Mouse (Mus musculus) kidney, postnatal 0 days (tissue): ENCODE results near the gene Ap3s2. TPM values are rescaled to one million over a fixed set of nuclear protein-coding genes. Genes with fewer than 3 reads are reported as not detected.

Experiments used
- ATAC-seq: fragments of 200-750 bp; cut with Nextera tagmentation; replicated peaks from 2 replicates; pipeline ENCODE4 v1.8.0; 2017; ENCODE audit warnings: low read depth, moderate number of reproducible peaks, moderate TSS enrichment, moderate library complexity; ENCODE audit not compliant: low FRiP score
- DNase-seq: peaks from one replicate; pipeline ENCODE4 v3.0.0-alpha.2; 2016; ENCODE audit warnings: low spot score
- H3K27ac ChIP-seq: fragments of 300-500 bp; sonication (generic); 2 replicates; pipeline ENCODE4 v1.5.1; 2014; ENCODE audit warnings: mild to moderate bottlenecking
- H3K27me3 ChIP-seq: fragments of 300-500 bp; sonication (generic); 2 replicates; pipeline ENCODE4 v1.6.1; 2014; ENCODE audit warnings: low read length, mixed read lengths; ENCODE audit not compliant: insufficient read depth
- H3K36me3 ChIP-seq: fragments of 300-500 bp; sonication (generic); 2 replicates; pipeline ENCODE4 v1.6.1; 2014; ENCODE audit warnings: low read length, mixed read lengths; ENCODE audit not compliant: insufficient read depth
- H3K4me1 ChIP-seq: fragments of 300-500 bp; sonication (generic); replicated peaks from 2 replicates; pipeline ENCODE4 v1.6.1; 2014; ENCODE audit warnings: antibody characterized with exemption, low read length, mixed read lengths; ENCODE audit not compliant: insufficient read depth
- H3K4me2 ChIP-seq: fragments of 300-500 bp; sonication (generic); 2 replicates; pipeline ENCODE4 v1.6.1; 2014; ENCODE audit warnings: mild to moderate bottlenecking, low read length, moderate library complexity, mixed read lengths
- H3K4me3 ChIP-seq: fragments of 300-500 bp; sonication (generic); replicated peaks from 2 replicates; pipeline ENCODE4 v1.5.1; 2014; ENCODE audit warnings: low read depth, low read length
- H3K9ac ChIP-seq: fragments of 300-500 bp; sonication (generic); 2 replicates; pipeline ENCODE4 v1.6.1; 2014; ENCODE audit warnings: low read depth, low read length
- H3K9me3 ChIP-seq: fragments of 300-500 bp; sonication (generic); replicated peaks from 2 replicates; pipeline ENCODE4 v1.6.1; 2016; ENCODE audit warnings: low read length, inconsistent platforms, mixed read lengths
- CTCF ChIP-seq: IDR thresholded peaks from 2 replicates; pipeline ENCODE4 v1.5.1; 2016; ENCODE audit warnings: antibody characterized with exemption, low read depth, mild to moderate bottlenecking, moderate library complexity
- WGBS: fragments of 180-500 bp; shearing (Covaris S2); extraction: QIAGEN DNeasy Blood & Tissue Kit; methylation state at CpG from one replicate; pipeline ENCODE4 v1.1.7; 2014; 5-methylcytosine and 5-hydroxymethylcytosine counted together
- polyA plus RNA-seq: library from polyadenylated mRNA; unstranded; fragments of >200 nt; fragmentation: Nextera tagmentation; extraction: Ambion mirVana; gene quantifications from 2 replicates; pipeline ENCODE4 v1.2.1, GENCODE M21; 2015

Gene Ap3s2
- polyA plus RNA-seq, 1 experiment from 2014 or later = 37.7 TPM

DNA sequence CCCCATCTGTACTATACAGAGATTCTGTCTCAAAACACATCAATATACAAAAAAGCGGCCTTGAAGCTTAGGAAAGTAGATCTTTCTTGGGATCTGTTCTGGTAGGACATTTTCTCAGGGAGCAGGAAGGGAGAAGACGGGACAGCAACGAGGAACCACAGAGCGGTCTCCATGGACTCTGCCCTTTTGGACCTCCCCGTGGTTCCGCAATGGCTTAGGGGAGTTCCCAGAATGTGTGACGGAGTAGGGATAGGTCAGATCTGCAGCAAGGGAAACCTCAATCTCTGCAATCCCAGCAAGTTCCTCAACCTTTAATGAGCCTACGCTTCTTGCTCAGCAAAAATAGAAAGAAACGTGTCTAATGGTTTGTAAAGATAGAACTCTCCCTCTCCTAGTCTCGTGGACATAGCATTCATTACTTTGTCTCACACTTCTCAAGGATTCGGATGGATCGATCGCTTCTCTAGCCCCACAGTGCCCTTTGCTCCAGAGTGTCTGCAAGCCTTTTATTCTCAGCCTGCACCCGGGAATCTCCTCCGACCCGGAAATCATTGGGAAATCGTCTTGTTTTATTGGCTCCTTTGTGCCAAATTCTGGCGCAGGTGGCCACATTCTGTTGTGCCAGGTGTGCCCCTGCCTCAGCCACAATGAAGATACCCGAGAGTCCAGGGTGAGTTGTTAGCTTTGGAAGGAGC lies 15.2 kb upstream of the Ap3s2 start:
- DNase-seq (peak; percentile 66), ATAC-seq (peak; percentile 78; the same call in 1 of the 2 replicates)

DNA sequence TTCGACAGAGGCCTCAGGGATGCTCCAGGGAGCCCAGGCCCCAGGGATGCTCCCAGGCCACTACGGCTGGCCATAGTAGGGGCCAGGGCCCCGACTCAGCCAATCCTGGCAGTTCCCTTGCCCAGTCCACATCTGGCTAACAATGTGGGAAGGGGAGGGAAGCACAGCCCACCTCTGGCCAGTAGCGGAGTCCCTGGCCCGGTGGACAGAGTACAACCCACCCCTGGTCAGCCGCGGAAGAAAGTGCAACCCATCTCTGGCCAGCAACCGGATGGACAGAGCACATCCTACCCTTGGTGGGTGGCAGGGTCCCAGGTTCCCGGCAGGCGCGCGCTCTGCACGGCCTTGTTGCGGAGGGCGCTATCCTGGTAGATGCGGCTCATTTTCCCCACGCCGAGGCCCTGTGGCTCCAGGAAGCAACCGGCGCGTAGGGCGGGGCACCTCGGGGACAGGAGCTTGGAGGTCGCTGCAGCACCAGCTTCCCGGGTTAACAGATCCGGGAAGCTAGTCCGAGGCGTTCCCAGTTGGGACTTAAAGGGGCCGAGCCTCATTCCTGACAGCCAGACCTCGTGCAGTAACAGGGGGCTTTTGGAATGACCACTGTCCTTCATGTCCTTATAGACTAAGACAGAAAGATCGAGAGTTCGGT lies 14.5 kb upstream of the Ap3s2 start, which contains the start of gene Arpin:
Gene Arpin, minus strand, starts transcription at position 498 of the 649 bp plus-strand sequence.
- no peaks in the 10 kb centered on the region for H3K9me3 ChIP-seq
- H3K27ac ChIP-seq = peak within 1 kb of the TSS; percentile 87
- under 1% methylated on average over 32 of the region's 32 CpGs for WGBS
- H3K27me3 ChIP-seq = no peaks in the 10 kb centered on the region
- peak within 1 kb of the TSS; percentile 55 for H3K4me3 ChIP-seq
- peak; percentile 32; the same call in 1 of the 2 replicates for TF ChIP-seq CTCF
- H3K9ac ChIP-seq = peak within 1 kb of the TSS; percentile 71
- H3K4me2 ChIP-seq = peak within 1 kb of the TSS; percentile 79
- ATAC-seq (peak; percentile 80), DNase-seq (peak; percentile 88)
- H3K4me1 ChIP-seq = no peaks in the 10 kb centered on the region
- H3K36me3 ChIP-seq = peaks cover 7% of the 10 kb centered on the region; the same call in 1 of the 2 replicates

More for the DNA sequence above, 15.2 kb upstream of the Ap3s2 start:
- Histone ChIP-seq H3K4me2 (peak overlapping the region; percentile 79), H3K4me3 (peak overlapping the region; percentile 55), H3K36me3 (0 out of 2 replicates have a peak, but pooled peaks cover 4% of the 10 kb centered on the region), H3K27me3 (no peaks in the 10 kb centered on the region), H3K9me3 (no peaks in the 10 kb centered on the region), H3K9ac (peak overlapping the region; percentile 71), H3K27ac (peak overlapping the region; percentile 87), H3K4me1 (no peaks in the 10 kb centered on the region)
- no peak for TF ChIP-seq CTCF
- 8% methylated on average over 19 of the region's 19 CpGs for WGBS

DNA sequence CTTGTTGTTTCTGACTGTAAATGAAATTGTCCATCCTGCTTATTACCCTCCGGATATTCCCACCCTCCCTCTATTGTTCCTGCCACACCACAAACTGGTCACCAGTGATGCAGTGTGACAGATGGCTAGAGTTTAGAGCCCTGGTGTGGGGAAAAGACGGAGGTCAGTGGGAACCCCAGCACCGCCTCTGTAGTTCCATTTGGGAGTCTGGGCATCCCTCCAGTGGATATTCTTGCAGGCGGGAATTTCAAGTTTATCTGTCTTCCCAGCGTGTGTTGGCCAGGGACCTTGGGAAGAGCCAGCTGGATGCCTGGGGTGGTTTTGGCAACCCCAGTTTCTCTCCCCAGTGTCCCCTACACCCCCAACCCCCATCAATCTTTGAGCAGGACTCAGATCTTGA lies 14.0 kb upstream of the Ap3s2 start:
- peak overlapping the region; percentile 71 for H3K9ac ChIP-seq
- H3K4me2 ChIP-seq = peak overlapping the region; percentile 79
- TF ChIP-seq CTCF = no peak
- DNase-seq = peak; percentile 48
- H3K4me3 ChIP-seq = peak overlapping the region; percentile 55
- no peaks in the 10 kb centered on the region for H3K9me3 ChIP-seq
- peaks cover 10% of the 10 kb centered on the region; the same call in 1 of the 2 replicates for H3K36me3 ChIP-seq
- H3K27ac ChIP-seq = peak overlapping the region; percentile 87
- H3K4me1 ChIP-seq = no peaks in the 10 kb centered on the region
- WGBS = 30% methylated on average over 5 of the region's 5 CpGs
- no peak for ATAC-seq
- H3K27me3 ChIP-seq = no peaks in the 10 kb centered on the region

DNA sequence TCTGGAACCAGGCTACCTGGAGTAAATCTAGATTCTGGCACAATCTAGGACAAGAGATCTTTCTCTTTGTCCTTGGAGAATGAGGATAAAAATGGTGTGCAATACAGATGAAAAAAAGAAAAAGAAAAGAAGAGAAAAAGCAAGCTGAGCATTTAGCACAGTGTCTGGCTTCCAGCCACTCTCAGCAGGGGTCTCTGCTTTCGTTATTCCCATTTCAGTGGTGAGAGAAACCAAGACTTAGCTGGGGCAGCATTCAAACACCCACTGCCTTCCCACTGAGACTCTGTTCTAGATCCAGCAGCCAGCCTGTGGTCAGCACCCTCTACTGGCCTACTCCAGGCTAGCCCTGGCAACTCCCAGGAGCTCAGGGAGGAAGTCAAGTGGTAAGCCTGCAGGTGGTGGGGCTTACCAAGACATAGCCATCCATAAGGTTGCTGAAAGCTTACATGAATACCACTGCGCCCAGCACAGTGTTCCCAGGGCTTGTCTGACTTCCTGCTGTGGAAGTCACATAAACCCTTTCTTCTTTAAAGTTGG lies 8.1 kb upstream of the Ap3s2 start:
- whole genome bisulfite sequencing = 82% methylated on average over 2 of the region's 2 CpGs
- DNase-seq (no peak), ATAC-seq (no peak)
- no peak overlapping the region for H3K4me3 ChIP-seq
- H3K9me3 ChIP-seq = no peaks in the 10 kb centered on the region
- no peaks in the 10 kb centered on the region for H3K4me1 ChIP-seq
- H3K9ac ChIP-seq = no peak overlapping the region
- no peak overlapping the region for H3K4me2 ChIP-seq
- no peaks in the 10 kb centered on the region for H3K27me3 ChIP-seq
- TF ChIP-seq CTCF = no peak
- no peak overlapping the region for H3K27ac ChIP-seq
- peaks cover 36% of the 10 kb centered on the region for H3K36me3 ChIP-seq

DNA sequence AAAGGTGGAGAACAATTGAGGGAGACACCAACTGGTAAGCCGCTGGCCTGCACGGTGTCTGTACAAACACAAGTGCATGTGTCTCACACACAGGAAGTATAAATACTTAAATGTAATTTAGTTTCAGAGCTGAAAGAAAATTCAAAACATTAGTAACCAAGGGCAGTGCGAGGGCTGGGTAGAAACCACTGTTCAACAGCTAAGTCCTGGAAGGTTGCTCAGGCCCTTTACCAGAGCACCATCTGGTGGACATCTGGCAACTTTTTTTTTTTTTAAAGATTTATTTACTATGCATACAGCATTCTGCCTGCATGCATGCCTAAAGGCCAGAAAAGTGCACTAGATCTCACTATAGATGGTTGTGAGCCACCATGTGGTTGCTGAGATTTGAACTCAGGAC lies 5.9 kb downstream of the Ap3s2 start:
- Histone ChIP-seq H3K27me3 (no peaks in the 10 kb centered on the region), H3K27ac (no peak overlapping the region), H3K4me1 (peaks cover 1% of the 10 kb centered on the region; the same call in 1 of the 2 replicates), H3K9ac (no peak overlapping the region), H3K36me3 (peaks cover 6% of the 10 kb centered on the region), H3K9me3 (no peaks in the 10 kb centered on the region), H3K4me2 (no peak overlapping the region), H3K4me3 (no peak overlapping the region)
- peak; percentile 83 for TF ChIP-seq CTCF
- 58% methylated on average over 3 of the region's 3 CpGs for WGBS
- DNase-seq (peak; percentile 79), ATAC-seq (peak; percentile 59; the same call in 1 of the 2 replicates)

DNA sequence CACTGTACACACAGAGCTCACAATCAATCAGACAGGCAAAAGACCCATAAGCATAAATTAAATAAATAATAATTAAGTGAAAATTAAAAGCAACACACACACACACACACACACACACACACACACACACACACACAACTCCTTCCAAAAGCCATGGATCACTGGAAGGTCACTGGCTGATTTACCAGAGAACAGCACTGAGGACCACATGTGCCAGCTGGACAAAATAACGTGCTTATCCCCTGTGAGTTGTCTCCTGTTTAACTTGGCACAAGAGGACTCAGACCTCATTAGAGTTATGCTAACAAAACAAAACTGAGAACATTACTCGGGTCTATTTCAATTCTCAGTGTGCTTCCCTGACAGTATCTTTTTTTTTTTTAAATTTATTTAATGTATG lies 13.1 kb downstream of the Ap3s2 start:
- no peaks in the 10 kb centered on the region for H3K9me3 ChIP-seq
- no peak overlapping the region for H3K27ac ChIP-seq
- H3K9ac ChIP-seq = no peak overlapping the region
- no peak overlapping the region for H3K4me3 ChIP-seq
- ATAC-seq (no peak), DNase-seq (peak; percentile 31)
- no peak overlapping the region for H3K4me2 ChIP-seq
- H3K27me3 ChIP-seq = no peaks in the 10 kb centered on the region
- H3K4me1 ChIP-seq = no peaks in the 10 kb centered on the region
- peaks cover 23% of the 10 kb centered on the region for H3K36me3 ChIP-seq
- no peak for TF ChIP-seq CTCF
- 50% methylated on average over 2 of the region's 2 CpGs for WGBS
